Mouse (Mus musculus) ZHBTc4 (cell line): ENCODE measurements around the gene Pdia3.
A peak's percentile ranks its signal among the peaks of the same experiment; 100 is the strongest.
"Not testable (repeated sequence)": the region's sequence is repeated elsewhere in the genome, so short reads cannot be mapped to it uniquely, and the experiment has no call there.

ENCODE experiments used
- DNase-seq: peaks from one replicate; pipeline ENCODE4 v3.0.0-alpha.2; 2011; ENCODE audit warnings: low read depth, low spot score

Pdia3 gene

DNA sequence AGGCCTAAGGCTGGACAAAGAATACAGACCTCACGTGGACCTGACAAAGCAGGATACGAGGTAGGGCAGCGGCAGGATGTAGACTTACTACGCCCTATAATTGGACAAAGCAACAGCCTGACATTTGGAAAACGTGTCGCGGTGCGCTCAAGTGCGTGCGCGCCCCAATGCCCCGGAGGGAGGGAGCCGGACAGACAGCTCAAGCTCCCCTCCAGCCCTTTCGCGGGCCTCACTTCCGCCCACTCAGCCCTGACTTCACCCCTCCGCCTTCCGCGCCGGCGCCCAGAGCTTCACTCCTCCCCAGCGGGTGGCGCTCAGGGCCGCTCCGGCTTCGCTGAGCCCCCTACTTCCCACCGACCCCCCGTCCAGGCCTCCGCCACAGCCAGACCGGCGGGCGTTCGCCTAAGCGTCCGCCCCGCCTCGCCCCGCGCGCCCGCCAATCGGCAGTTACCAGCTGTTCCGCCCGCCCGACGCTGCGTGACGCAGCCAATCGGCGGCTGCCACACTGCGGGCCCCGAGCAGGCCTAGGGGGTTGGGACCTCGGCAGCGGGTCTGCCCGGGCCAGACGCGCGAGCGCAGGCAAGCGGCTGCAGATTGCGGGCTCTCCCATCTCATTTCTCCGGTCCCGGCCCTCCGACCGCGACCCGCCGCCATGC lies at the start of gene Pdia3, which contains the start of gene Catsper2:
TSS of gene Pdia3 (plus strand) at position 389 of the 656 bp plus-strand sequence.
TSS of gene Catsper2 (minus strand) at position 406 of the 656 bp plus-strand sequence.
- peak; percentile 99 for DNase-seq

GRCm38 (mm10) chr2:121368831-121369230 lies 44.7 kb upstream of the Pdia3 start:
- no peak for DNase-seq

DNA sequence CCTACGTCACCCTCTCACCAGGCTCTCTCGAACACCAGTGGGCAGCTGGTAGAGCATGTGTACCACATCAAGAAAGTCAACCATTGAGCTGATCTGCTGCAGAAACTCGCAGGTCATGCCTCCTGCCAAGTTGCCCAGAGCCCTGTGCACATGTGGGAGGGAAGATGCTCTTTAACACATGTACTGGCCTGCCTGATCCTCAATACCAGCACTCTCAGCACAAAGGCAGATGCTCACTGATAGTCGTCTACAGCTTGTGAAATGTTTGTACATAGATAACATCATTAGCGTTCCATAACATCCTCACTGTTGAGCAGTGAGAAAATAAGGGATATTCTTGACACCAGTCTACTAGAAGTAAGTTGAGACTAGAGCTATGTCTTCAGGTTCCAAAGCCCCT lies 42.7 kb upstream of the Pdia3 start:
- DNase-seq = no peak

GRCm38 (mm10) chr2:121372266-121372665 lies 41.3 kb upstream of the Pdia3 start:
- DNase-seq = peak; percentile 51

DNA sequence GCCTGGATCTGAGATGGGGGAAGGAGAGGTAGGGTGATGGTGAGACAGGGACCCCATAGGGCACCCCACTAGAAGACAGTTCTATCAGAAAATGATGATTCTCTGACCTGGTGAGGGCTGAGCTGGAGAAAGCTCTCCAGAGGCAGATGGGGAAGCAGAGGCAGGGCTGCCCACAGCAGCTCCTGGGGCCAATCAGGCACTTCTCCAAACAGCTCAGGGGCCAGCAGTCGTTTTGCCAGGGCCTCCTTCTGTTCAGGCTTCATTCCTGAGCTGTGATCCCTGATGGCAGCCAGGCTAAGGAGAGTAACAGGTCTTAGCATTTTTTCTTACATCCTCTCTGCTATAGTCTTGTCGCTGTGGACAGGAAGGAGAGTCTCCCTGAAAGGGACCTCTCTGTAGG lies 38.8 kb upstream of the Pdia3 start:
- DNase-seq = no peak

DNA sequence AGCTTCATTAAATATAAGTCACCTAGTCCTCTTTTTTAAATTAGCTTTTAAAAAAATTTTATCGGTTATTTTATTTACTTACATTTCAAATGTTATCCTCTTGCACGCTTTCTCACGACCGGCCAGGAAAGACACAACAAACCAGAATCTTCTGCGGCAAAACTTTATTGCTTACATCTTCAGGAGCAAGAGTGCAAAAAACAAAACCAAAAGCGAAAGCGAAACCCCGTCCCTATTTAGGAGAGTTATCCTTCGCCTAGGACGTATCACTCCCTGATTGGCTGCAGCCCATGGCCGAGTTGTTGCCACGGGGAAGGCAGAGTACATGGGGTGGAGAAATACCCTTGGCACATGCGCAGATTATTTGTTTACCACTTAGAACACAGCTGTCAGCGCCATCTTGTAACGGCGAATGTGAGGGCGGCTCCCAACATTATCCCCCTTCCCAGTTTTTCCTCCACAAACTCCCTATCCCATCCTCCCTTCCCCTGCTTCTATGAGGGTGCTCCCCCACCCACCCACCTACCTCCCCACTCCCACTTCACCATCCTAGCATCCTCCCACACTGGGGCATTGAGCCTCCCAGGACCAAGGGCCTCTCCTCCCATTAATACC lies 26.5 kb upstream of the Pdia3 start, which contains the start of gene Strc:
TSS of gene Strc (minus strand) at position 208 of the 615 bp plus-strand sequence.
- not testable (repeated sequence) for DNase-seq

DNA sequence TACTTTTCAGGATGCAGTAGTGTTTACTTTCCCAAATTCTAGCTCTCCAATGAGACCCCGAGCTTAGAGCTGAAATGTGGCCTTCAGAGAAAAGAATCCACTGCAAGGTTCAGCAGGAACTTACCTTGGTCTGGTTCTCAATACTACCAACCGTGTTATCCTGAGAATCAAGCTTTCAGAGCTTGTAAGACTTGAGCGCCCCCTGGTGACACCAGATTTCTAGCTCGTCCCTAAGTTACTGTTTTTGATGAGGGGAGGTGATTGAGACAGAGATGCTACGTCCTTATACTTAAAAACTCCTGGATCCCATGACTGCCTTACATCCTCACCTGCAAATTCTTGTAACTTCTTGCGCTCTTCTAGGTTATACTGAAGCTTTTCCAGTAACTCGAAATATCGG lies 17.0 kb upstream of the Pdia3 start:
- DNase-seq = peak; percentile 85

GRCm38 (mm10) chr2:121403296-121403695 lies 10.3 kb upstream of the Pdia3 start:
- no peak for DNase-seq

DNA sequence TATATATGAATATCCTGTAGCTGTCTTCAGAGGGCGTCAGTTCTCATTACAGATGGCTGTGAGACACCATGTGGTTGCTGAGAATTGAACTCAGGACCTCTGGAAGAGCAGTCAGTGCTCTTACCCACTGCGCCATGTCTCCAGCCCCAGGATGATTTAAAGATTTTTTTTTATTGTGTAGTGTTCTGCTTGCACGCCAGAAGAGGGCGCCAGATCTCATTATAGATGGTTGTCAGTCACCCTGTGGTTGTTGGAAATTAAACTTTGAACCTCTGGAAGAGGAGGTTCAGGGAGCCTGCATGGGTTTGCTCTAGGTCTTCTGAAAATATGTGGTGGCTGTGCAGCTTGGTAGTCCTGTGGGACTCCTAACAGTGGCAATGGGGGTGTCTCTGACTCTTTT lies 5.4 kb upstream of the Pdia3 start:
- peak; percentile 85 for DNase-seq

DNA sequence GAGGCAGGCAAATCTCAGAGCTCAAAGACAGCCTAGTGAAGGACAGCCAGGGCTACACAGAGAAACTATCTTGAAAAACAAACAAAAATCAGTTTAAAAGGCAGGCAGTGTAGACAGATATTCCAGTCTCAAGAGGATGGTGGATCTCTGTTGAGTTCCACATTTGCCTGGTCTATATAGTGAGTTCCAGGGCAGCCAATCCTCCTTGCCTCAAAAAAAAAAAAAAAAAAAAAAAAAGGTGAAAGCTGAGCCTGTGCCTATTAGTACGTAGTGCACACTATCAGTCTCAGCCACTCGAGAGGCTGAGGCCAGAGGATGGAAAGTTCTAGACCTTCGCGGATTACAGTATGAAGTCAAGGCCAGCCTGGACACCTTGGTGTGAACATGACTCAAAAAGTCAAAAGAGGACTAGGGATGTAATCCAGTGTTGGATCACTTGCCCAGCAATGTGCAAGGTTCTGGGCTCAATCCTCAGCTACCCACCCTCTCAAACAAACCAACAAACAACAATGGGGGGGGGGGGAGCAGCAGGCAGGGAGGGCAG lies 660 bp upstream of the Pdia3 start:
- no peak for DNase-seq

- peak; percentile 81 for DNase-seq
These were observed 637 bp downstream of the Pdia3 start for GRCm38 (mm10) chr2:121414139-121414685.

DNA sequence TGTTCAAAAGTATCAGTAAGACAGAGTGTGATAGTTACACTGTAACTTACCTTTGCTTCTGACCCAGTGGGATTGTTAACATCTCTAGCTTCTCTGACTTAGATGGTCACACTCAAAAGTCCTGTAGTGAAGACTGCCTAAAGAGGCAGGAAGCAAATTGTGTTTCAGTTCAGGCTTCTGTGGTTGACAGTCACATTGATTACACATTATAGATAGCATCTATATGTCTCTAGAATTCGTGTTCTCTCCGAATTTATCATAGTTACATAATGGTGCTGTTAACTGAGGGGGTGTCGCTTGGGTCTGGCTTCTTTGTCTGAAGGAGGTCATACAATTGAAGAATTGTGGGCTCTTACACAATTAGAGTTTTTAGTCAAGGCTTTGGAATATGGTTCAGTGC lies 1.5 kb downstream of the Pdia3 start:
- no peak for DNase-seq

- no peak for DNase-seq
These were observed 2.0 kb downstream of the Pdia3 start for GRCm38 (mm10) chr2:121415591-121415990.

GRCm38 (mm10) chr2:121416356-121416755 lies 2.8 kb downstream of the Pdia3 start:
- DNase-seq = no peak

GRCm38 (mm10) chr2:121418476-121418875 lies 4.9 kb downstream of the Pdia3 start:
- DNase-seq = no peak

- DNase-seq = no peak
These were observed 9.6 kb downstream of the Pdia3 start for GRCm38 (mm10) chr2:121423166-121423565.

GRCm38 (mm10) chr2:121425890-121426289 lies 12.3 kb downstream of the Pdia3 start:
- no peak for DNase-seq

- DNase-seq = peak; percentile 64
These were observed 21.3 kb downstream of the Pdia3 start for GRCm38 (mm10) chr2:121434854-121435253.

DNA sequence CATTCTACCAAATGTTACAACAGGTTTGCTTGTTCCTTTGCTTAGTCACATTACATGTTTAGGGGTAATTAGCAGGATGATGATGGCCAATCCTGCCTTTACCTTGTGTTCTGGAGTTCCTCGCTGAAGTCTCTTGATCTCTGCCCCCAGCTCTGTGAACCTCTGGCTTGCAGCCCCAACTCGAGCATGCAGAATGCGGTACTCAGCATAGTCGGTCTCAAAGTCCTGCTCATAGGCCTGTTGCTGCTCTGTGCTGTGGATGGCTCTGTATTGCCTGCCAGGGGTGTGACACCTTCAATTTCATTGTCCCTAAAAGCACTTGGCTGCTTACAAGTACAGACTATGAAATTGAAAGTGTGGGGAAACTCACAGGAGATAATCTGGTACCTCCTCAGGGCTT lies 26.2 kb downstream of the Pdia3 start:
- DNase-seq = no peak

DNA sequence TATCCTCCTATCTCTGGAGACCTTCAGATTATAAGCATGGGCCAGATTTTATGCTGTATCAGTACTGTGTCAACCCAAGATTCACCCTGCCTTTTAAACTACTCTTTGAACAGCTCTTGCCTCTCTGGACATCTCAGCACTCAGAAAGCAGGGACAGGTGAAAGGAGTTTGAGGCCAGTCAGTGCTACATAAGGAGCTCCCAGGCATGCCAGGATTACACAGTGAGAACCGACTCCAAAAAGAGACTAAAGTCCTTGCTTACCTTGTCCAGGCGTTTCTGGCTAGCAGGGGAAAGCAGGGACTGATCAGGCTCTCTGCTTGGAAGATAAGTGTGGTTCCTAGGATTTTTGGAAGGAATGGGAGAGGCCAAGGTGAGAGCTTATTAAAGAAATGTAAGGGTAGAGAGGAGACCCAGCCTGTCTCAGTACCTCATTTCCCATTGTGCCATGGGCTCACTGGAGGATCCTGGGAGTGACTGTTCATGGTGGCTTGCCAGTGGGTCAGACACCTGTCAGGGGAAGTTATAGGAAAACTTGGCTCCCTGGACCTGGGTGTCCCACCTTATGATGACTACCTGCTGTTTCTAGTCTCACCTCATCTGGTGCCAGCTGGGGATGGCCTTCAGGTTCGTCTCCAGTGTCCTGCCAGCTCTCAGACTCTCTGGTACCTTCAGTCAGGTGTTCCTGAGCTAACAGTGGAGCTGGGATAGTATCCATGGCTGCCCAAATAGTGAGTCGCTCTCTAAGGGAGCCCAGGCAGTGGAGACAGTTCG lies 27.4 kb downstream of the Pdia3 start:
- DNase-seq = no peak

DNA sequence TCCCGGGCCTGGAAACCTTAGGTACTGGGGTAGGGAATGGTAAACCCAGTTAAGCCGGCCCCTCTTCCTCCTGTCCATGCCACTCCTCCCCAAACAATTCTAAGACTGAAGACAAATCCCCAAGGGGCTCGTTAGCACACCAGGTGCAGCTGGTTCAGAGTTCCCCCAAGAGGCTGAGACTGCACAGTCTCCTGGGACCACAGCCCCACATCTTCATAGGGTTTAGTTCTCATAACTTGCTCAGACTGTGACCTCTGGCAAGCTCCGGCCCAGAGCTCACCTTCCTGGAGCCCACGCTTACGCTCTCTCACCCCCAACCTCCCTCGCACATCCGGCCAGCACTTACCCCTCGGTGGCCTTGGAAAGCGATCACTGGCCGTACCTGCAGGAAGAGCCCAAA lies 28.2 kb downstream of the Pdia3 start:
- peak; percentile 22 for DNase-seq
